Comparison of ENCODE assay signal across 30 mouse cellular contexts in the genomic region with DNA sequence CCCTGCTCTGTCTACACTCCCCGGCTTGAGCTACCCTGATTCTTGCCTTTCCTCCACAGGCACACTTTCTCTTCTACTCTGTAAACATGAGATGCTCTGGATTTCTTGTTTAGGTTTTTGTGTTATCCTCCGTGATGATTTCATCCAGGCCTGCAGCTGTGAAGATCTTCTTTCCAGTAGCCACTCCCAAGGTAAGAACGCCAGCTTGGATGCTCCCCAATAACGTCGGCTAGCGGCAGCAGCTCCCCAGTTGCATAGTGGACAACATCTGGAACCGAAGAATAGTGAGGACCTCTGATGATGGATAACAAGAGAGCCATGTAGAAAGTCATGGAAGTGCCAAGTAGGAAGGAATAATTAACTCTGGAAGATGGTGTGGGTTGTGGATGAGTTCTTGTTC. TPM values are rescaled to one million over a fixed set of nuclear protein-coding genes. Genes with fewer than 3 reads are reported as not detected.
DNase-seq lines count a peak whose midpoint lies in the region; ATAC-seq lines count a peak whose summit lies in the region.
"Had no signal": no experiment of that assay in that cellular context is flagged by ENCODE, and none has a peak within 500 bp of the region (broad histone marks: within the 10 kb centered on the region; RNA-seq: fewer than 3 reads in every experiment).

No protein-coding gene starts in this region.

- H3K4me2 ChIP-seq in forebrain, embryonic 11.5 days (ENCODE audit: low read depth, low read length, severe bottlenecking), result no peak overlapping the region
- H3K4me2 ChIP-seq in forebrain, embryonic 15.5 days (replicated peaks), result no peak overlapping the region
- H3K4me2 ChIP-seq: midbrain, embryonic 15.5 days had no signal

- no peak overlapping the region for H3K9ac ChIP-seq in forebrain, embryonic 11.5 days (ENCODE audit: low read length)
- no peak overlapping the region for H3K9ac ChIP-seq in forebrain, embryonic 15.5 days (replicated peaks)
- H3K9ac ChIP-seq: liver, embryonic 14.5 days; midbrain, embryonic 15.5 days had no signal

- H3K27me3 ChIP-seq in forebrain, embryonic 11.5 days (ENCODE audit: control insufficient read depth, insufficient read depth, low read length), result no peaks in the 10 kb centered on the region
- no peaks in the 10 kb centered on the region for H3K27me3 ChIP-seq in forebrain, embryonic 15.5 days
- H3K27me3 ChIP-seq: CH12.LX; midbrain, embryonic 15.5 days had no signal

- H3K9me3 ChIP-seq in forebrain, embryonic 11.5 days (ENCODE audit: control insufficient read depth, low read length), result no peaks in the 10 kb centered on the region
- no peaks in the 10 kb centered on the region for H3K9me3 ChIP-seq in forebrain, embryonic 15.5 days
- H3K9me3 ChIP-seq: midbrain, embryonic 15.5 days had no signal

- no peak overlapping the region for H3K27ac ChIP-seq in forebrain, embryonic 11.5 days (ENCODE audit: low read depth, low read length)
- H3K27ac ChIP-seq in forebrain, embryonic 15.5 days (replicated peaks), result no peak overlapping the region
- H3K27ac ChIP-seq: liver, embryonic 14.5 days; midbrain, embryonic 15.5 days; stomach, postnatal 0 days had no signal

- no peaks in the 10 kb centered on the region for H3K36me3 ChIP-seq in forebrain, embryonic 11.5 days (ENCODE audit: control insufficient read depth, insufficient read depth, low read length)
- H3K36me3 ChIP-seq in forebrain, embryonic 15.5 days, result no peaks in the 10 kb centered on the region
- H3K36me3 ChIP-seq: midbrain, embryonic 15.5 days had no signal

- WGBS in forebrain, embryonic 11.5 days, result 92% methylated on average over 7 of the region's 7 CpGs
- 94% methylated on average over 7 of the region's 7 CpGs for WGBS in forebrain, embryonic 15.5 days

- DNase-seq in forebrain, embryonic 11.5 days (ENCODE audit: low spot score), result peak; percentile 19
- peak; percentile 45 for DNase-seq in urinary bladder, postnatal 14 days (ENCODE audit: low spot score)
- no peak for DNase-seq in urinary bladder, adult 2 months (ENCODE audit: low spot score)
- peak; percentile 32 to 62 for DNase-seq in gastrocnemius, postnatal 36 days
- peak; percentile 52 for DNase-seq in skeletal muscle tissue, adult 2 months (ENCODE audit: low read depth, low spot score)
- DNase-seq: adrenal gland, adult 8-10 months; cerebellum, adult 11 months; cerebellum, adult 9-10 months; cerebellum, postnatal 36 days; kidney, adult 9 months; kidney, postnatal 14 days; liver; lung, adult 2 months; lung, postnatal 10 days; right cerebral cortex, adult 18-20 months; thymus, adult 18-20 months; thymus, postnatal 25 days had no signal

- no peak overlapping the region for H3K4me3 ChIP-seq in forebrain, embryonic 11.5 days (ENCODE audit: low read depth, low read length)
- no peak overlapping the region for H3K4me3 ChIP-seq in forebrain, embryonic 15.5 days
- H3K4me3 ChIP-seq: midbrain, embryonic 15.5 days had no signal

- no peak for ATAC-seq in forebrain, embryonic 11.5 days (replicated peaks; ENCODE audit: low FRiP score)
- no peak for ATAC-seq in forebrain, embryonic 15.5 days (replicated peaks)
- ATAC-seq in erythroblast, adult 5-6 weeks (replicated peaks; ENCODE audit: low FRiP score, poor library complexity, severe bottlenecking), result no peak
- ATAC-seq in cerebellum, adult (ENCODE audit: insufficient number of reproducible peaks, low FRiP score, low TSS enrichment), result no peak
- ATAC-seq: forebrain, embryonic 16.5 days; intestine, embryonic 16.5 days; midbrain, embryonic 15.5 days had no signal

- intact Hi-C loops in gastrocnemius, postnatal 36 days (cut with DNase I), result no loop called here

- peaks cover 2% of the 10 kb centered on the region; the same call in 1 of the 2 replicates for H3K4me1 ChIP-seq in forebrain, embryonic 11.5 days (replicated peaks; ENCODE audit: control insufficient read depth, insufficient read depth, low read length)
- H3K4me1 ChIP-seq in forebrain, embryonic 15.5 days, result peaks cover 11% of the 10 kb centered on the region

RNA-seq across cellular contexts. Expression of gene Gm12689, which starts 16.8 kb away (rescaled TPM):
- polyA plus RNA-seq in forebrain, embryonic 11.5 days (2014; fragmentation: Nextera tagmentation; extraction: Ambion mirVana), result 0.36 TPM in 1 of 2 replicates, not detected in the other
- 0.33 and 0.36 TPM in 2 replicates for polyA plus RNA-seq in forebrain, embryonic 15.5 days (2015; fragmentation: Nextera tagmentation; extraction: Ambion mirVana)
- 0.98 and 1.4 TPM in 2 replicates for polyA plus RNA-seq in urinary bladder, adult 2 months (2012; rRNA removed)
- not detected for total RNA-seq in gastrocnemius, postnatal 36 days (2021)
- not detected in 2 replicates for total RNA-seq in erythroblast, adult 5-6 weeks (2015; ENCODE audit: low replicate concordance)
- total RNA-seq in erythroblast, adult 5-6 weeks (2017; ENCODE audit: low replicate concordance), result 2.1 TPM in 1 of 2 replicates, not detected in the other
- total RNA-seq: CH12.LX, ES-E14 had no signal
- polyA plus RNA-seq: embryonic facial prominence, embryonic 11.5 days; heart, embryonic 16.5 days; neural tube, embryonic 11.5 days; stomach, postnatal 0 days had no signal
